Mouse (Mus musculus): Measurements from ENCODE around the gene Rnd1. TPM values are rescaled to one million over a fixed set of nuclear protein-coding genes. Genes with fewer than 3 reads are reported as not detected.

The Rnd1 gene
- total and polyA plus RNA-seq, 2 experiments from 2014 or later = 24.1 to 34.1 TPM

- H3K27me3 ChIP-seq (ENCODE audit: insufficient read depth, low read length) = no peaks in the 10 kb centered on the region
- no peak overlapping the region for H3K9ac ChIP-seq
- ATAC-seq = no peak
- no peaks in the 10 kb centered on the region for H3K36me3 ChIP-seq (ENCODE audit: insufficient read depth)
- H3K9me3 ChIP-seq (ENCODE audit: low read length) = no peaks in the 10 kb centered on the region
- no peak overlapping the region for H3K4me3 ChIP-seq (ENCODE audit: low read depth, low read length)
- 82% methylated on average over 8 of the region's 8 CpGs for WGBS
- no peak overlapping the region for H3K4me2 ChIP-seq (ENCODE audit: low read depth)
- TF ChIP-seq CTCF (IDR thresholded peaks at IDR 0.05; ENCODE audit: low read depth) = no peak
- no peak overlapping the region for H3K27ac ChIP-seq (ENCODE audit: low read depth, low read length)
- no peaks in the 10 kb centered on the region for H3K4me1 ChIP-seq (ENCODE audit: insufficient read depth)
- DNase-seq = peak; percentile 17
Observed at GRCm38 (mm10) chr15:98680660-98681059, 3.4 kb upstream of the Rnd1 start.

DNA sequence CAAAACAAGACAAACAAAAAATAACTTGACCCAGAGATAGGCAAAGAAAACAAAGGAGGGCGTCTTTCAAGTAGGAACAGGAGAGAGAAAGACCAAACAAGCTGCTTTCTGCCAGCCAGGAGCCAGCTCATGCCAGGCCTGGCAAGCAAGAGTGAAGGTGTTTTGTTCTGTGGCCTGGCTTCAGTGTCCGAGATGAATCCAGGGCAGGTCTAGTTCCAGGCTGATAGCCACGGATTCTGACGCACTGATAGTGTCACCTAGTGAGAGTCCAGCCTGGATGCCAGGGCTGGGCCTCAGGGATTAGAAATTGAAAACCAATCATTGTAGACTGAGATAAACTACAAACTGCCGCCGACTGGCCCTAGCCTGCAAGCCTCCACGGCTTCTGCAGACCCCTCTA lies 716 bp upstream of the Rnd1 start:
- TF ChIP-seq CTCF (IDR thresholded peaks at IDR 0.05; ENCODE audit: low read depth) = no peak
- H3K4me3 ChIP-seq (ENCODE audit: low read depth, low read length) = no peak overlapping the region
- H3K36me3 ChIP-seq (ENCODE audit: insufficient read depth) = no peaks in the 10 kb centered on the region
- DNase-seq (no peak), ATAC-seq (no peak)
- H3K4me1 ChIP-seq (ENCODE audit: insufficient read depth) = peaks cover 12% of the 10 kb centered on the region
- WGBS = 62% methylated on average over 7 of the region's 7 CpGs
- H3K9ac ChIP-seq = no peak overlapping the region
- H3K27ac ChIP-seq (ENCODE audit: low read depth, low read length) = no peak overlapping the region
- H3K4me2 ChIP-seq (ENCODE audit: low read depth) = no peak overlapping the region
- no peaks in the 10 kb centered on the region for H3K27me3 ChIP-seq (ENCODE audit: insufficient read depth, low read length)
- H3K9me3 ChIP-seq (ENCODE audit: low read length) = no peaks in the 10 kb centered on the region

- no peaks in the 10 kb centered on the region for H3K36me3 ChIP-seq (ENCODE audit: insufficient read depth)
- DNase-seq = peak; percentile 56
- peaks cover 12% of the 10 kb centered on the region for H3K4me1 ChIP-seq (ENCODE audit: insufficient read depth)
- no peaks in the 10 kb centered on the region for H3K27me3 ChIP-seq (ENCODE audit: insufficient read depth, low read length)
- no peak for TF ChIP-seq CTCF (IDR thresholded peaks at IDR 0.05; ENCODE audit: low read depth)
- ATAC-seq = no peak
- peak overlapping the region; percentile 59 for H3K9ac ChIP-seq
- peak overlapping the region; percentile 89 for H3K4me2 ChIP-seq (ENCODE audit: low read depth)
- no peak overlapping the region for H3K27ac ChIP-seq (ENCODE audit: low read depth, low read length)
- H3K9me3 ChIP-seq (ENCODE audit: low read length) = no peaks in the 10 kb centered on the region
- H3K4me3 ChIP-seq (ENCODE audit: low read depth, low read length) = peak overlapping the region; percentile 53
- 0% methylated on average over 9 of the region's 9 CpGs for WGBS
Observed at GRCm38 (mm10) chr15:98676471-98676870, 790 bp downstream of the Rnd1 start.

DNA sequence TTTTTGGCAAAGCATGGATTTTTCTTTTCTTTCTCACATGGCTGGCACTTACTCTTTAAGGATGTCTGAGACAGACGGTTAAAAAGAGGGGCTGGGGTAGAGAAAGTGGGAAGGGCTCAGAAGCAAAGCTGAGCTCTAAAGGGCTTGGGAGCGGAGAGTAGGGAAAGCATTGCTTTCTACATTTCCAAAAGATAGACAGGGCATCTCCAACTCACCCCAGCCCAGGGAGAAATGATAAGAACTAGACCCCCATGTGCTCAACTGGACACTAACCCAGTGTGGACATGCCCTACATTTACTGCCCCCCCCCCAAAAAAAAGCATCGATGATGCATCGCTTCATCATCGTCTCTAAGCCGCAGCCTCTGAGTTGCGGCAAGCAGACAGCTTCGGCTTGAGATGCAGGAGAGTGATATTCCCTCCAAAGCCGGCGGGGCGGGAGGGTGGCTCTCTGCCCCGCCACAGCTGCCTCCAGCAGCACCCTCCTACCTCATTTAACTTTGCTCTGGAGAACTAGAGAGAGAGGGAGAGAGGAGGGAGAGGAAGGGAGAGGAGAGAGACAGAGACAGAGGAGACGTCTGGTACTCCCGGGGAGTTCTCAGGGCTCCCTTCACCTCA lies 1.5 kb downstream of the Rnd1 start:
- ATAC-seq = no peak

DNA sequence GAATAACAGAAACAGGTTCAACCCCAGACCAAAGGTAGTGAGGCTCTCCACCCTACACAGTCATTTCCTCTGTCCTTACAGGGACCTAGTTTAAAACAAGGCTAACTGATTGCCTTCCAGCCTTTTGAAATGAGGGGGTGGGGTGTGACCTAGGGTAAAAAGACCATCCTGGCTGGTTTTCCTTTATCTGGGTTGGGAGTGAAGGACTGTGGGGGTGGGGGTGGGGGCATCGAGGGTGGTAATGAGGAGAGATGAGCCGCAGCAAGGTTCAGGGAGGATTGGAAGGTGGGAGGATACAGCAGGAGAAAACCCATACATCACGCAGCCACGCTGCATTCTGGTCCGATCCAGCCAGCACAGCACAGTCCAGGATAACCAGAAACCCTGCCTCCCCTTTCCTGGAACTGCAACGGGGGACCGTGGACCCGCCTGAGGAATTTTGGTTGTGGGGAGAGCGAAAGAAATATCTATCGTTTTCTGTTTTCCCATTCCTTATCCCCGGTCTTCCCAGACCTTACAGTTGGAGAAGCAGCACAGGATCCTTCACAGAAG lies 2.2 kb downstream of the Rnd1 start:
- DNase-seq = no peak
- WGBS = 8% methylated on average over 11 of the region's 11 CpGs
- Histone ChIP-seq H3K4me1 (ENCODE audit: insufficient read depth) (peaks cover 12% of the 10 kb centered on the region), H3K27me3 (ENCODE audit: insufficient read depth, low read length) (no peaks in the 10 kb centered on the region), H3K36me3 (ENCODE audit: insufficient read depth) (peaks cover 7% of the 10 kb centered on the region; the same call in 1 of the 2 replicates), H3K9ac (peak overlapping the region; percentile 59), H3K9me3 (ENCODE audit: low read length) (no peaks in the 10 kb centered on the region), H3K4me2 (ENCODE audit: low read depth) (peak overlapping the region; percentile 89), H3K27ac (ENCODE audit: low read depth, low read length) (peak overlapping the region; percentile 84), H3K4me3 (ENCODE audit: low read depth, low read length) (peak overlapping the region; percentile 53)
- peak; percentile 30; the same call in 1 of the 2 replicates for ATAC-seq
- no peak for TF ChIP-seq CTCF (IDR thresholded peaks at IDR 0.05; ENCODE audit: low read depth)

More for the DNA sequence above, 1.5 kb downstream of the Rnd1 start:
- Histone ChIP-seq H3K27ac (ENCODE audit: low read depth, low read length) (peak overlapping the region; percentile 84), H3K9ac (peak overlapping the region; percentile 59), H3K4me1 (ENCODE audit: insufficient read depth) (peaks cover 12% of the 10 kb centered on the region), H3K27me3 (ENCODE audit: insufficient read depth, low read length) (no peaks in the 10 kb centered on the region), H3K36me3 (ENCODE audit: insufficient read depth) (no peaks in the 10 kb centered on the region), H3K4me3 (ENCODE audit: low read depth, low read length) (peak overlapping the region; percentile 53), H3K9me3 (ENCODE audit: low read length) (no peaks in the 10 kb centered on the region), H3K4me2 (ENCODE audit: low read depth) (peak overlapping the region; percentile 89)
- DNase-seq = peak; percentile 57
- TF ChIP-seq CTCF (IDR thresholded peaks at IDR 0.05; ENCODE audit: low read depth) = no peak
- WGBS = 3% methylated on average over 14 of the region's 14 CpGs

- no peaks in the 10 kb centered on the region for H3K27me3 ChIP-seq (ENCODE audit: insufficient read depth, low read length)
- no peak for TF ChIP-seq CTCF (IDR thresholded peaks at IDR 0.05; ENCODE audit: low read depth)
- ATAC-seq (peak; percentile 79), DNase-seq (peak; percentile 90)
- peaks cover 9% of the 10 kb centered on the region; the same call in 1 of the 2 replicates for H3K36me3 ChIP-seq (ENCODE audit: insufficient read depth)
- WGBS = 10% methylated on average over 7 of the region's 7 CpGs
- H3K4me2 ChIP-seq (ENCODE audit: low read depth) = peak overlapping the region; percentile 89
- no peaks in the 10 kb centered on the region for H3K9me3 ChIP-seq (ENCODE audit: low read length)
- peaks cover 12% of the 10 kb centered on the region for H3K4me1 ChIP-seq (ENCODE audit: insufficient read depth)
- peak overlapping the region; percentile 59 for H3K9ac ChIP-seq
- H3K4me3 ChIP-seq (ENCODE audit: low read depth, low read length) = peak overlapping the region; percentile 53
- peak overlapping the region; percentile 84 for H3K27ac ChIP-seq (ENCODE audit: low read depth, low read length)
Observed at GRCm38 (mm10) chr15:98674284-98674993, 2.8 kb downstream of the Rnd1 start.

GRCm38 (mm10) chr15:98673732-98674131 lies 3.5 kb downstream of the Rnd1 start:
- Histone ChIP-seq H3K4me2 (ENCODE audit: low read depth) (peak overlapping the region; percentile 89), H3K27me3 (ENCODE audit: insufficient read depth, low read length) (no peaks in the 10 kb centered on the region), H3K36me3 (ENCODE audit: insufficient read depth) (peaks cover 14% of the 10 kb centered on the region; the same call in 1 of the 2 replicates), H3K27ac (ENCODE audit: low read depth, low read length) (peak overlapping the region; percentile 84), H3K4me1 (ENCODE audit: insufficient read depth) (peaks cover 12% of the 10 kb centered on the region), H3K9me3 (ENCODE audit: low read length) (no peaks in the 10 kb centered on the region), H3K4me3 (ENCODE audit: low read depth, low read length) (0 out of 2 replicates have a peak overlapping the region, but pooled peaks have one; percentile 53), H3K9ac (peak overlapping the region; percentile 59)
- DNase-seq (no peak), ATAC-seq (no peak)
- WGBS = 77% methylated on average over 7 of the region's 7 CpGs
- no peak for TF ChIP-seq CTCF (IDR thresholded peaks at IDR 0.05; ENCODE audit: low read depth)

All from forebrain, postnatal 0 days (tissue).